Mouse (Mus musculus) spleen, adult 2 months (tissue): Measurements from ENCODE around the gene Kcnh6. TPM values are rescaled to one million over a fixed set of nuclear protein-coding genes. Genes with fewer than 3 reads are reported as not detected.

Source experiments
- DNase-seq, 2 experiments: peaks; one replicate each; pipeline versions ENCODE4 v3.0.0 to v3.0.0-alpha.2; 2012 to 2021; ENCODE audit warnings: low spot score in 2 of 2, low read depth in 1 of 2
- H3K27ac ChIP-seq: fragments of 200-500 bp; 2 replicates; pipeline ENCODE4 v1.5.1; 2012; ENCODE audit warnings: low read length, inconsistent platforms; ENCODE audit not compliant: insufficient read depth
- H3K27me3 ChIP-seq: fragments of 200-500 bp; 2 replicates; pipeline ENCODE4 v1.6.1; 2012; ENCODE audit warnings: mild to moderate bottlenecking, moderate library complexity, low read length, inconsistent platforms; ENCODE audit not compliant: control insufficient read depth, insufficient read depth
- H3K36me3 ChIP-seq: fragments of 200-500 bp; 2 replicates; pipeline ENCODE4 v1.6.1; 2012; ENCODE audit warnings: mild to moderate bottlenecking, low read length, inconsistent platforms; ENCODE audit not compliant: control insufficient read depth, insufficient read depth
- H3K4me1 ChIP-seq: fragments of 200-500 bp; 2 replicates; pipeline ENCODE4 v1.6.1; 2011; ENCODE audit warnings: inconsistent platforms; ENCODE audit not compliant: control insufficient read depth, insufficient read depth, insufficient read length
- H3K4me3 ChIP-seq: fragments of 200-500 bp; 2 replicates; pipeline ENCODE4 v1.5.1; 2011; ENCODE audit warnings: mild to moderate bottlenecking, inconsistent platforms; ENCODE audit not compliant: insufficient read depth, insufficient read length; ENCODE audit errors: extremely low read depth
- CTCF ChIP-seq: fragments of 200-500 bp; IDR thresholded peaks from 2 replicates; pipeline ENCODE4 v1.5.1; 2011; ENCODE audit warnings: mild to moderate bottlenecking, inconsistent platforms; ENCODE audit not compliant: insufficient read depth, insufficient read length, insufficient replicate concordance; ENCODE audit errors: extremely low read depth
- POLR2A ChIP-seq: fragments of 200-500 bp; IDR thresholded peaks from 2 replicates; pipeline ENCODE4 v1.6.1; 2011; ENCODE audit warnings: low read depth, low read length, inconsistent platforms
- WGBS: fragments of 180-500 bp; shearing (Covaris S2); methylation state at CpG from one replicate; pipeline ENCODE4 v1.1.7; 2018; 5-methylcytosine and 5-hydroxymethylcytosine counted together
- polyA plus RNA-seq: library from polyadenylated mRNA; depleted of rRNA; stranded (reverse); fragments of >200 nt; gene quantifications from 2 replicates; pipeline ENCODE4 v1.2.3, GENCODE M21; 2012

The Kcnh6 gene
- polyA plus RNA-seq, 1 experiment, result 0.35 TPM

GRCm38 (mm10) chr11:105989446-105989845 is 18.5 kb upstream of the Kcnh6 start:
- Histone ChIP-seq H3K27me3 (no peaks in the 10 kb centered on the region), H3K36me3 (no peaks in the 10 kb centered on the region), H3K4me3 (no peak overlapping the region), H3K27ac (no peak overlapping the region), H3K4me1 (no peaks in the 10 kb centered on the region)
- TF ChIP-seq POLR2A (no peak), CTCF (no peak)
- no peak for DNase-seq
- 76% methylated on average over 6 of the region's 6 CpGs for WGBS

- Histone ChIP-seq H3K27ac (no peak overlapping the region), H3K27me3 (no peaks in the 10 kb centered on the region), H3K36me3 (no peaks in the 10 kb centered on the region), H3K4me3 (no peak overlapping the region), H3K4me1 (no peaks in the 10 kb centered on the region)
- 37% methylated on average over 2 of the region's 2 CpGs for WGBS
- TF ChIP-seq CTCF, result no peak
- no peak for TF ChIP-seq POLR2A
- no peak for DNase-seq
Measured at GRCm38 (mm10) chr11:105990231-105990630, 17.7 kb upstream of the Kcnh6 start.

GRCm38 (mm10) chr11:105994375-105994774 is 13.5 kb upstream of the Kcnh6 start, which contains the start of gene Ace3:
Gene Ace3, plus strand, starts transcription at chr11:105994675.
- Histone ChIP-seq H3K27ac (no peak within 1 kb of the TSS), H3K4me3 (no peak within 1 kb of the TSS), H3K4me1 (no peaks in the 10 kb centered on the region), H3K36me3 (no peaks in the 10 kb centered on the region), H3K27me3 (no peaks in the 10 kb centered on the region)
- 90% methylated on average over 3 of the region's 3 CpGs for WGBS
- no peak for DNase-seq
- no peak for TF ChIP-seq CTCF
- no peak for TF ChIP-seq POLR2A

GRCm38 (mm10) chr11:106000062-106000461 is 7.9 kb upstream of the Kcnh6 start:
- WGBS, result 91% methylated on average over 6 of the region's 6 CpGs
- Histone ChIP-seq H3K4me3 (no peak overlapping the region), H3K27ac (no peak overlapping the region), H3K27me3 (no peaks in the 10 kb centered on the region), H3K36me3 (no peaks in the 10 kb centered on the region), H3K4me1 (no peaks in the 10 kb centered on the region)
- TF ChIP-seq POLR2A (no peak), CTCF (no peak)
- no peak for DNase-seq

GRCm38 (mm10) chr11:106001718-106002117 is 6.2 kb upstream of the Kcnh6 start:
- no peaks in the 10 kb centered on the region for H3K27me3 ChIP-seq
- WGBS, result 28% methylated on average over 4 of the region's 4 CpGs
- DNase-seq, result peak in 1 of 2 experiments; percentile 31
- TF ChIP-seq CTCF (no peak), POLR2A (no peak)
- no peak overlapping the region for H3K4me3 ChIP-seq
- H3K36me3 ChIP-seq, result no peaks in the 10 kb centered on the region
- H3K27ac ChIP-seq, result no peak overlapping the region
- no peaks in the 10 kb centered on the region for H3K4me1 ChIP-seq

GRCm38 (mm10) chr11:106004576-106004975 is 3.3 kb upstream of the Kcnh6 start:
- Histone ChIP-seq H3K27ac (no peak overlapping the region), H3K4me1 (peaks cover 4% of the 10 kb centered on the region; the same call in 1 of the 2 replicates), H3K27me3 (0 out of 2 replicates have a peak, but pooled peaks cover 2% of the 10 kb centered on the region), H3K36me3 (no peaks in the 10 kb centered on the region), H3K4me3 (no peak overlapping the region)
- TF ChIP-seq POLR2A (no peak), CTCF (no peak)
- 75% methylated on average over 1 of the region's 1 CpGs for WGBS
- DNase-seq, result no peak

GRCm38 (mm10) chr11:106005970-106006369 is 2.0 kb upstream of the Kcnh6 start:
- Histone ChIP-seq H3K27ac (no peak overlapping the region), H3K4me3 (no peak overlapping the region), H3K27me3 (0 out of 2 replicates have a peak, but pooled peaks cover 2% of the 10 kb centered on the region), H3K4me1 (peaks cover 4% of the 10 kb centered on the region; the same call in 1 of the 2 replicates), H3K36me3 (no peaks in the 10 kb centered on the region)
- no peak for DNase-seq
- WGBS, result 67% methylated on average over 5 of the region's 5 CpGs
- TF ChIP-seq POLR2A (no peak), CTCF (no peak)
